Mouse (Mus musculus) heart, adult 2 months (tissue): ENCODE measurements around the gene Lgi1. TPM values are rescaled to one million over a fixed set of nuclear protein-coding genes. Genes with fewer than 3 reads are reported as not detected.
A peak's percentile ranks its signal among the peaks of the same experiment; 100 is the strongest.

ENCODE experiments used
- DNase-seq, 2 experiments: peaks; one replicate each; pipeline ENCODE4 v3.0.0; 2021
- H3K27ac ChIP-seq: fragments of 200-600 bp; 2 replicates; pipeline ENCODE4 v1.8.1; 2022
- H3K27me3 ChIP-seq: fragments of 200-500 bp; 2 replicates; pipeline ENCODE4 v1.6.1; 2012; ENCODE audit warnings: mild to moderate bottlenecking, low read length, inconsistent platforms, mixed read lengths; ENCODE audit not compliant: control insufficient read depth, insufficient read depth
- H3K36me3 ChIP-seq: fragments of 200-500 bp; 2 replicates; pipeline ENCODE4 v1.6.1; 2012; ENCODE audit warnings: low read length, inconsistent platforms; ENCODE audit not compliant: control insufficient read depth, insufficient read depth
- H3K4me1 ChIP-seq: fragments of 200-500 bp; 2 replicates; pipeline ENCODE4 v1.6.1; 2011; ENCODE audit warnings: low read length; ENCODE audit not compliant: control insufficient read depth, insufficient read depth
- H3K4me3 ChIP-seq: fragments of 200-600 bp; 2 replicates; pipeline ENCODE4 v1.8.1; 2022
- H3K79me2 ChIP-seq: fragments of 200-500 bp; replicated peaks from 2 replicates; pipeline ENCODE4 v1.6.1; 2012; ENCODE audit warnings: mild to moderate bottlenecking, inconsistent platforms, low read length, moderate library complexity, mixed read lengths; ENCODE audit not compliant: control insufficient read depth, insufficient read depth
- H3K9ac ChIP-seq: fragments of 200-500 bp; 2 replicates; pipeline ENCODE4 v1.6.1; 2012; ENCODE audit warnings: low read depth, mild to moderate bottlenecking, control low read depth, inconsistent platforms, low read length, mixed read lengths
- CTCF ChIP-seq: fragments of 200-600 bp; IDR thresholded peaks from 2 replicates; pipeline ENCODE4 v1.8.1; 2022; ENCODE audit warnings: antibody characterized with exemption, mild to moderate bottlenecking, moderate library complexity
- EP300 ChIP-seq: fragments of 200-500 bp; IDR thresholded peaks from 2 replicates; pipeline ENCODE4 v1.6.1; 2011; ENCODE audit warnings: low read depth, low read length, control low read depth; ENCODE audit not compliant: insufficient read depth
- POLR2A ChIP-seq: fragments of 200-500 bp; IDR thresholded peaks from 2 replicates; pipeline ENCODE4 v1.6.1; 2011; ENCODE audit warnings: mild to moderate bottlenecking, low read depth, low read length, control low read depth; ENCODE audit not compliant: insufficient read depth
- WGBS: fragments of 180-500 bp; shearing (Covaris S2); methylation state at CpG from one replicate; pipeline ENCODE4 v1.1.7; 2018; 5-methylcytosine and 5-hydroxymethylcytosine counted together
- intact Hi-C: fragments of 180-260 bp; cut with DNase I; formaldehyde crosslinking; loops from one replicate; pipeline ENCODE4 v1.15.1; 2025
- polyA plus RNA-seq: library from polyadenylated mRNA; depleted of rRNA; stranded (reverse); fragments of >200 nt; gene quantifications from 2 replicates; pipeline ENCODE4 v1.2.3, GENCODE M21; 2012
- total RNA-seq, 2 experiments: library from RNA; stranded (reverse); gene quantifications; 2 replicates each; pipeline ENCODE4 v1.2.3; 2021

Lgi1 gene
- total and polyA plus RNA-seq, 3 experiments = 1.6 to 4.6 (median 2.2) TPM

DNA sequence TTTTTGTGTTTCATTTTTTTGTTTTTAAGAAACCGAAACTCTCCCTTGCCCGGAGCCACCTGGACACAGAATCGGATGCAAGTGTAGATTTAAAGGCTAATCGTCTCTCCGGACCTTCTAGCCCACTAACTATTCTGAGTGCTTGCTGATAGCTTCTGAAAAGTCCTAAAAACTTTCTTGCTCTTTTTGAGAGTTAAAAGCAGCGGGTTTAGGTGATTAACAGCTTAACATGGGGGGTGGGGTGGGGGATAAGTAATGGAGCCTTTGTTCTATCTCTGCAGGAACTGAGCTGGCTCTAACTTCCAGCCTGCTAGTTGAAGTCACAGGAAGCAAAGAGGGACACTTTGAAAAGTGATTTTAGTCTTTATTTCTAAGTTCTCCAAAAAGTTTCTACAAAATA lies 24.2 kb downstream of the Lgi1 start:
- intact Hi-C loops = no loop called here
- TF ChIP-seq EP300 (no peak), CTCF (no peak), POLR2A (no peak)

DNA sequence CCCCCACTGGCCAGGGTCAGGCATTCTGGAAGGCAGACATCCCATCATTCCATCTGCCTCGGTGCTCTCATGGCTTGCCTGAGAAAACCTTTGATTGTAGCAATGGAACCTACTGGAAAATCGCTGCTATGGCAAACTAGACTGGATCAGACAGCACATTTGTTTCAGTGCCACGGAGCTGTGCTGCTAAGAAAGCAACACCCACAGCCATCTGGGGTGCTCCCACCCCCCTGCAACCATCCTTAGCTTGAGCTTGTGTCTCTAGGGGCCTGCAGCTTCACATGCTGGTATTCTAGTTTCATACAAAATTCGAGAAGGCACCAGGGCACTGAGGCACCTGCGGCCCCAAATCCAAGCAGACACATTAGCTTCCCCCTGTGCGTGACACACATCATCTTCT lies 27.1 kb downstream of the Lgi1 start:
- intact Hi-C loops = no loop called here
- 81% methylated on average over 6 of the region's 6 CpGs for WGBS
- Histone ChIP-seq H3K36me3 (no peaks in the 10 kb centered on the region), H3K4me1 (no peaks in the 10 kb centered on the region), H3K79me2 (no peaks in the 10 kb centered on the region), H3K4me3 (no peak overlapping the region), H3K27me3 (no peaks in the 10 kb centered on the region), H3K27ac (no peak overlapping the region), H3K9ac (no peak overlapping the region)
- TF ChIP-seq EP300 (no peak), POLR2A (no peak), CTCF (no peak)
- DNase-seq = no peak

More for the DNA sequence above, 24.2 kb downstream of the Lgi1 start:
- no peak for DNase-seq
- Histone ChIP-seq H3K36me3 (no peaks in the 10 kb centered on the region), H3K9ac (no peak overlapping the region), H3K4me3 (no peak overlapping the region), H3K27ac (no peak overlapping the region), H3K27me3 (no peaks in the 10 kb centered on the region), H3K79me2 (no peaks in the 10 kb centered on the region), H3K4me1 (no peaks in the 10 kb centered on the region)
- WGBS = 81% methylated on average over 6 of the region's 6 CpGs

DNA sequence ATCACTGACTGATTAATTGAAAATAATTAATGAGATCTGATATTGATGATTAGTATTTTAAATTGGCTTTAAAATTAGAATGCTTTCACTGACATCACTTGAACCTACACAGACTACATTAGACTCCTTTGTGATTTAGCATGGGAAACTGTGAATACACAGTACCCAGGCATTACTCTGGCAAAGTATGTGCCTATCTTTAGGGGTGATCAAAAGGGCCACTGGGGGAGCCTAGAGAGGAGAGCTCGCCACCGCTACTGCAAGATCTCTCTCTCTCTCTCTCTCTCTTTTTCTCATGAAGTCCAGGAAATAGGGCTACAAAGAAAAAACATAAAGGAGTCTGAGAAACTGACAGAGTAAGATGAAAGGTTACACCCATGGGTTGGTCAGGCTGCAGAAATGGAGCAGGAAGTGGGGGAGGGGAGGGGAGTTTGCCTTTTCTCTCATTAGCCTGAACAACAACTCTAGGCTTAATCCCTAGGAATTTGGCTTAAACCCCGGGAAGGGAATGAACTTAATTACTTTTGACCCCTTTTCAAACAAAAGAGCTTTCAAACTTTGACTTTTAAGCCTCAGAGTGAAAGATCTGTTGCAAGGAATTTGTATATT lies 33.8 kb downstream of the Lgi1 start:
- Histone ChIP-seq H3K4me3 (no peak overlapping the region), H3K4me1 (no peaks in the 10 kb centered on the region), H3K27ac (no peak overlapping the region), H3K9ac (no peak overlapping the region), H3K79me2 (no peaks in the 10 kb centered on the region), H3K27me3 (no peaks in the 10 kb centered on the region), H3K36me3 (no peaks in the 10 kb centered on the region)
- DNase-seq = no peak
- intact Hi-C loops = no loop called here
- 32% methylated on average over 3 of the region's 3 CpGs for WGBS
- TF ChIP-seq CTCF (no peak), EP300 (no peak), POLR2A (no peak)

DNA sequence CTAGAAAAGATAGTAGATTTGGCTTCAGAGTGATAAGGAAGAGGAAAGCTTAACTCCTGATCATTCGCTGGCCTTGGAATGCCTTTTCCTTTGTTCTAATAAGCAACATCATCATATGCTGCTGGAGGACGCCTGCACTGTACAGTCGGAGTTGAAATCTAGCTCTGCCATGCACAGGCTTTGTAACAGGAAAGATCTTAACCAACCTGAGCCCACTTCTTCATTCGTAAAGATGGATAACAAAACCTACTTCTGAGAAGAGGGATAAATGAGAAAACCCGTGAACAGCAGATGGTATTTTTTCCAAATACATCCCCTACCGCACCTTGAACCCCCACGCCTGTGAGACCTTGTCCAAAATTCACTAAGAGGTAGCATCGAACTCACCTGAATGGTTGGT lies 43.8 kb downstream of the Lgi1 start:
- no peak overlapping the region for H3K4me3 ChIP-seq
- no peak overlapping the region for H3K27ac ChIP-seq
- TF ChIP-seq EP300 (no peak), CTCF (no peak), POLR2A (no peak)
- no peak for DNase-seq
- H3K79me2 ChIP-seq = no peaks in the 10 kb centered on the region
- H3K36me3 ChIP-seq = no peaks in the 10 kb centered on the region
- no peak overlapping the region for H3K9ac ChIP-seq
- intact Hi-C loops = no loop called here
- H3K4me1 ChIP-seq = no peaks in the 10 kb centered on the region
- H3K27me3 ChIP-seq = no peaks in the 10 kb centered on the region
- WGBS = 86% methylated on average over 8 of the region's 8 CpGs

- Histone ChIP-seq H3K36me3 (no peaks in the 10 kb centered on the region), H3K4me3 (no peak overlapping the region), H3K9ac (no peak overlapping the region), H3K27ac (no peak overlapping the region), H3K79me2 (no peaks in the 10 kb centered on the region), H3K27me3 (no peaks in the 10 kb centered on the region), H3K4me1 (0 out of 2 replicates have a peak, but pooled peaks cover 1% of the 10 kb centered on the region)
- TF ChIP-seq CTCF = no peak
- WGBS = 69% methylated on average over 7 of the region's 7 CpGs
- intact Hi-C loops = no loop called here
- no peak for DNase-seq
Observed at GRCm38 (mm10) chr19:38315099-38315498, 50.8 kb downstream of the Lgi1 start.

- WGBS = 57% methylated on average over 6 of the region's 6 CpGs
- H3K4me1 ChIP-seq = 0 out of 2 replicates have a peak, but pooled peaks cover 1% of the 10 kb centered on the region
- H3K4me3 ChIP-seq = no peak overlapping the region
- no peaks in the 10 kb centered on the region for H3K27me3 ChIP-seq
- no peaks in the 10 kb centered on the region for H3K36me3 ChIP-seq
- DNase-seq = peak; percentile 31 to 59
- no peak for TF ChIP-seq POLR2A
- no peak for TF ChIP-seq CTCF
- peak; percentile 64; the same call in 1 of the 2 replicates for TF ChIP-seq EP300
- H3K9ac ChIP-seq = no peak overlapping the region
- peak overlapping the region; percentile 28; the same call in 1 of the 2 replicates for H3K27ac ChIP-seq
- intact Hi-C loops = no loop called here
- H3K79me2 ChIP-seq = no peaks in the 10 kb centered on the region
Observed at GRCm38 (mm10) chr19:38316602-38317313, 52.4 kb downstream of the Lgi1 start.
